Comparison of ENCODE assay signal across 13 mouse cellular contexts in the genomic region with DNA sequence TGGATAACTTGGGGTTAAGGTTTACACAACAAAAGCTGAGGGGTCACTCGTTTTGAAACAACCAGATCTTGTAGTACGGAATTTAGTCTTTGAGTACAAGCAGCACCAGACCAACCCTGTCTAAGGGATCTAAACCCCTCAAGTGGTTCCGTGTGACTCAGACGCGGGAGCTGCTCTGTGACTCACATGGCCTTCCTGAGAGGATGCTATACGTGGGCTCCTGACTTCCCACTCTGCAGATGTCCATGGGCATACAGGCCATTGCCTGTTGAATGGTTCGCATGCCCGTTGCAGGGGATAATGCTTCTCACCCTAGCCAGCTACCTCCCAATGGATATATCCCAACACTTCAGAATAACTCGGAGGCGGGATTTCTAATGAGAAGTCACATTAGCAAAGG.
"Had no signal": no experiment of that assay in that cellular context is flagged by ENCODE, and none has a peak within 500 bp of the region (broad histone marks: within the 10 kb centered on the region; RNA-seq: fewer than 3 reads in every experiment).

No protein-coding gene starts in this region.

- ATAC-seq: liver, postnatal 0 days; lung, postnatal 0 days; midbrain, embryonic 16.5 days had no signal

- DNase-seq: liver, embryonic 13.5 days; liver, postnatal 0 days; lung, adult 2 months; lung, postnatal 14 days; lung, postnatal 36 days; midbrain, embryonic 14.5 days; right cerebral cortex, postnatal 25 days; spleen, adult 18-20 months; thymus, adult 18-20 months; thymus, postnatal 14 days; thymus, postnatal 36 days had no signal
